Mouse (Mus musculus) heart, adult 2 months (tissue): ENCODE measurements at regions not wholly inside any gene's neighbourhood (a gene's known extent, or its start where the extent isn't known, plus 50 kb on each side); places are given as distances from the start of the nearest gene placed in this dataset.

Experiments
- EP300 ChIP-seq: fragments of 200-500 bp; IDR thresholded peaks from 2 replicates; pipeline ENCODE4 v1.6.1; 2011; ENCODE audit warnings: low read depth, low read length, control low read depth; ENCODE audit not compliant: insufficient read depth
- POLR2A ChIP-seq: fragments of 200-500 bp; IDR thresholded peaks from 2 replicates; pipeline ENCODE4 v1.6.1; 2011; ENCODE audit warnings: mild to moderate bottlenecking, low read depth, low read length, control low read depth; ENCODE audit not compliant: insufficient read depth

- TF ChIP-seq POLR2A (no peak), EP300 (no peak)
Measured at GRCm38 (mm10) chr14:98886982-98887381, 107.1 kb downstream of the Rpl36a-ps1 start.
